Mouse (Mus musculus) kidney, postnatal 0 days (tissue): ENCODE measurements around the gene Mss51. TPM values are rescaled to one million over a fixed set of nuclear protein-coding genes. Genes with fewer than 3 reads are reported as not detected.

Source experiments
- ATAC-seq: fragments of 200-750 bp; cut with Nextera tagmentation; replicated peaks from 2 replicates; pipeline ENCODE4 v1.8.0; 2017; ENCODE audit warnings: low read depth, moderate number of reproducible peaks, moderate TSS enrichment, moderate library complexity; ENCODE audit not compliant: low FRiP score
- DNase-seq: peaks from one replicate; pipeline ENCODE4 v3.0.0-alpha.2; 2016; ENCODE audit warnings: low spot score
- H3K27ac ChIP-seq: fragments of 300-500 bp; sonication (generic); 2 replicates; pipeline ENCODE4 v1.5.1; 2014; ENCODE audit warnings: mild to moderate bottlenecking
- H3K27me3 ChIP-seq: fragments of 300-500 bp; sonication (generic); 2 replicates; pipeline ENCODE4 v1.6.1; 2014; ENCODE audit warnings: low read length, mixed read lengths; ENCODE audit not compliant: insufficient read depth
- H3K36me3 ChIP-seq: fragments of 300-500 bp; sonication (generic); 2 replicates; pipeline ENCODE4 v1.6.1; 2014; ENCODE audit warnings: low read length, mixed read lengths; ENCODE audit not compliant: insufficient read depth
- H3K4me1 ChIP-seq: fragments of 300-500 bp; sonication (generic); replicated peaks from 2 replicates; pipeline ENCODE4 v1.6.1; 2014; ENCODE audit warnings: antibody characterized with exemption, low read length, mixed read lengths; ENCODE audit not compliant: insufficient read depth
- H3K4me2 ChIP-seq: fragments of 300-500 bp; sonication (generic); 2 replicates; pipeline ENCODE4 v1.6.1; 2014; ENCODE audit warnings: mild to moderate bottlenecking, low read length, moderate library complexity, mixed read lengths
- H3K4me3 ChIP-seq: fragments of 300-500 bp; sonication (generic); replicated peaks from 2 replicates; pipeline ENCODE4 v1.5.1; 2014; ENCODE audit warnings: low read depth, low read length
- H3K9ac ChIP-seq: fragments of 300-500 bp; sonication (generic); 2 replicates; pipeline ENCODE4 v1.6.1; 2014; ENCODE audit warnings: low read depth, low read length
- H3K9me3 ChIP-seq: fragments of 300-500 bp; sonication (generic); replicated peaks from 2 replicates; pipeline ENCODE4 v1.6.1; 2016; ENCODE audit warnings: low read length, inconsistent platforms, mixed read lengths
- CTCF ChIP-seq: IDR thresholded peaks from 2 replicates; pipeline ENCODE4 v1.5.1; 2016; ENCODE audit warnings: antibody characterized with exemption, low read depth, mild to moderate bottlenecking, moderate library complexity
- WGBS: fragments of 180-500 bp; shearing (Covaris S2); extraction: QIAGEN DNeasy Blood & Tissue Kit; methylation state at CpG from one replicate; pipeline ENCODE4 v1.1.7; 2014; 5-methylcytosine and 5-hydroxymethylcytosine counted together
- polyA plus RNA-seq: library from polyadenylated mRNA; unstranded; fragments of >200 nt; fragmentation: Nextera tagmentation; extraction: Ambion mirVana; gene quantifications from 2 replicates; pipeline ENCODE4 v1.2.1, GENCODE M21; 2015

Mss51 gene
- 0.28 and 0.38 TPM in 2 replicates for polyA plus RNA-seq

DNA sequence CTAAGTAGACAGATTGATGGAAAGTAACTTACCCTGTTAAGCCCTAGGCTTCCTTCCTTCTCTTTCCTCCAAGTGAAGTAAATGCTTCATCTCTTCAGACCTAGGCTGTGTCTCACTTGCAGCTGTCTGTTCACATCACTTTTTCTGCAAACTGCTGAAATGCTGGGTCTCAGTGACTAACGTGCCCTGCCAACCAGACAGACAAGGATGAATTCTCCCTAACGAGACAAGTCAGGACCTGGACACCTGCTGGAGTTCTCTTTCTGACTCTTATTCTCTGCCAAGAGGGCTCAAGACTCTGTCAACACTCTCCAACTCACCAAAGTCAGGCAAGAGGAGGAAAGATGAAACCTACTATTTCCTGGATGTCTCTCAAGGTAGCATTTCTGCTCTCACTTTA, at the start of gene Mss51:
Mss51 (minus strand) TSS at position 299 of the 400 bp plus-strand sequence.
- TF ChIP-seq CTCF: no peak
- no peak within 1 kb of the TSS for H3K4me2 ChIP-seq
- 70% methylated on average over 2 of the region's 2 CpGs for WGBS
- peaks cover 22% of the 10 kb centered on the region for H3K36me3 ChIP-seq
- H3K9ac ChIP-seq: no peak within 1 kb of the TSS
- no peak within 1 kb of the TSS for H3K4me3 ChIP-seq
- DNase-seq (no peak), ATAC-seq (no peak)
- no peaks in the 10 kb centered on the region for H3K4me1 ChIP-seq
- H3K27ac ChIP-seq: no peak within 1 kb of the TSS
- H3K9me3 ChIP-seq: no peaks in the 10 kb centered on the region
- H3K27me3 ChIP-seq: no peaks in the 10 kb centered on the region

DNA sequence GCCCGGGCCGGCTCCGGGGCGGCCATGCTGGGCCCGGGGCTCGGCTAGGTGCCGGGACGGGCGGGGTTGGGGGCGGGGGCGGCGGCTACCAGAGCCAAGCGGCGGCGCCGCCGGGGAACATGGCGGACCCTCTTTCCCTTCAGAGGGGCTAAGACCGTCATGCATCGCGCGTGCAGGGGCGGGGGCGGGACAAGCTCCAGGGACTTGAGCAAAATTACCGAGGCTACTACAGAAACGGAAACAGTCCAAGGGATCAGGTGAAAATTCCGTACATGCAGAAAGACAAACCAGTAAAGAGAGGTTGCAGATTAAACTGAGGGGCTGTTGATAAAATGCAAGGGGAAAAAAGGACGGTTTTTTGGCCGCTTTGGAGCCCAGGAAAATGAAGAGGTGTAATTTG, 49.7 kb upstream of the Mss51 start, which contains the start of gene Ppp3cb:
Ppp3cb (minus strand) TSS at position 159 of the 400 bp plus-strand sequence.
- H3K27me3 ChIP-seq: no peaks in the 10 kb centered on the region
- H3K9me3 ChIP-seq: no peaks in the 10 kb centered on the region
- H3K4me2 ChIP-seq: peak within 1 kb of the TSS; percentile 57
- TF ChIP-seq CTCF: no peak
- peaks cover 4% of the 10 kb centered on the region; the same call in 1 of the 2 replicates for H3K4me1 ChIP-seq
- peak within 1 kb of the TSS; percentile 89 for H3K4me3 ChIP-seq
- DNase-seq (peak; percentile 95), ATAC-seq (peak; percentile 93)
- peaks cover 7% of the 10 kb centered on the region; the same call in 1 of the 2 replicates for H3K36me3 ChIP-seq
- peak within 1 kb of the TSS; percentile 99 for H3K27ac ChIP-seq
- H3K9ac ChIP-seq: peak within 1 kb of the TSS; percentile 97
- under 1% methylated on average over 25 of the region's 29 CpGs for WGBS

DNA sequence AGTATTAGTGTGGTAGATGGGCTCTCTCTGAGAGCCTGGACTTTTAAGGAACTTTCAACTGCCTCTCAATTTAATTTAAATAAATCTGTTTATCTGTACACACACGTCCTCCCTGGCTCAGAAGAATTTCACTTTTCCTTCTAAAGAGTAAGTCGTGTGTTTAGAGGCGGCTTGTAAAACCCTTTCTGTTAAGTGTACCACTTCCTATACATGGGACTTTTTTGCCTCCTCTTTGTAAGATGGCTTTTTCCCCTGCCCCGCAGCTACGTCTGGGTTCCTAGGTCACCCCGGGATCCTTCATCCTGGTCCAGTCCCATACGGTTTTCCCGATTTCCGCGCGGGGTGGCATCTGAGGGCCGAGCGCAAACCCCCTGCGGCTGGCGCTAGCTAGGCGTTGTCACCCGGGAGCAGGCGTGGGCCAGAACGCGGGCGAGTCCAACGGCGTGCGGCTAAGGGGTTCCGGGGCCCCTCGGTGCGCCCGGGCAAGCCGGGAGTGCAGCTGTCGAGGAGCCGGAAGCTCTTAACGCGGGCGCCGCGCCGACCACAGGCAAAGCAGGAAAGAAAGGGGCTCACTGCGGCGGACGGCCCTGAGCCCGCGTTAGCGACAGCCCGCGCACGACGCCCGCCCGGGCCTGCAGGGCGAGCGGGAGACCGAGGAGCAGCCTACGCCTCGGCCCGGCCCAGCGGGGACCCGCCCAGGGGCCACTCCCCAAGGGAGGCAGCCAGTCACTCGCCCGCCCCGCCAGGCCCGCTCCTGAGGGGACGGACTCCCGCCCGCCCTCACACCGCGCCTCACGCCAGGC, 49.0 kb upstream of the Mss51 start:
- Histone ChIP-seq H3K27ac (peak overlapping the region; percentile 99), H3K4me2 (peak overlapping the region; percentile 57), H3K9ac (peak overlapping the region; percentile 97), H3K4me1 (peaks cover 4% of the 10 kb centered on the region; the same call in 1 of the 2 replicates), H3K4me3 (peak overlapping the region; percentile 89), H3K9me3 (no peaks in the 10 kb centered on the region), H3K27me3 (no peaks in the 10 kb centered on the region), H3K36me3 (peaks cover 7% of the 10 kb centered on the region; the same call in 1 of the 2 replicates)
- under 1% methylated on average over 60 of the region's 67 CpGs for WGBS
- TF ChIP-seq CTCF: no peak
- DNase-seq (peak; percentile 92), ATAC-seq (peak; percentile 99)

DNA sequence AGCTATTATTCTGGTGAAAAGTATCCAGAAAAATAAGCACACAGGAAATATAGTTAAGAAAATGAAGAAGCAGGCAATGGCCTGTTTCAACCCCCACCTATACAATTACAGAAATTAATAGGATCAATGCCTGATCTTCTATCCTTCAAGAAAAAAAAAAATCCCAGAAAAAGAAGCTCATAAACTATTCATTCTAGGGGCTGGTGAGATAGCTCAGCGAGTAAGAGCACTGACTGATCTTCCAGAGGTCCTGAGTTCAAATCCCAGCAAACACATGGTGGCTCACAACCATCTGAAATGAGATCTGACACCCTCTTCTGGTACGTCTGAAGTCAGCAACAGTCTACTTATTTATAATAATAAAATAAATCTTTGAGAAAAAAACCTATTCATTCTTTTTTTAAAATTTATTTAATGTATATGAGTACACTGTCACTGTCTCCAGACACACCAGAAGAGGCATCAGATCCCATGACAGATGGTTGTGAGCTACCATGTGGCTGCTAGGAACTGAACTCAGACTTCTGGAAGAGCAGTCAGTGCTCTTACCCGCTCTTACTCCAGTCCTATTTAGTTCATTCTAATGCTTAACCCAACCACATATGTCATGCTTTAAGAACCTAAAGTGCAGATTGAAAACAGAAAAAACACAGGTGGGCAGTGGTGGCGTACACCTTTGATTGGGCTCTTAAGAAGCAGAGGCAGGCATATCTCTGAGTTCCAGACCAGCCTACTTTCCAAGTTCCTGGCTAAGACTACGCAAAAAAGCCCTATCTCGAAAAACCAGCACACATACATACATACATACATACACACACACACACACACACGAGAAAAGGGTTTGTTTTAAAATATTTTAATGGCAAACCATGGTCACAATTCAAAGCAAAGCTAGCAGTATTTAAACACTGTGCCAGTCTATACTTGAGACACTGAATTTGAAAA, 48.0 kb upstream of the Mss51 start:
- H3K27ac ChIP-seq: no peak overlapping the region
- H3K9ac ChIP-seq: 0 out of 2 replicates have a peak overlapping the region, but pooled peaks have one; percentile 97
- H3K27me3 ChIP-seq: no peaks in the 10 kb centered on the region
- TF ChIP-seq CTCF: no peak
- no peaks in the 10 kb centered on the region for H3K9me3 ChIP-seq
- WGBS: 69% methylated on average over 7 of the region's 7 CpGs
- peaks cover 4% of the 10 kb centered on the region; the same call in 1 of the 2 replicates for H3K4me1 ChIP-seq
- no peak for DNase-seq
- peak overlapping the region; percentile 89 for H3K4me3 ChIP-seq
- peak overlapping the region; percentile 57 for H3K4me2 ChIP-seq
- no peak for ATAC-seq
- H3K36me3 ChIP-seq: peaks cover 3% of the 10 kb centered on the region; the same call in 1 of the 2 replicates

DNA sequence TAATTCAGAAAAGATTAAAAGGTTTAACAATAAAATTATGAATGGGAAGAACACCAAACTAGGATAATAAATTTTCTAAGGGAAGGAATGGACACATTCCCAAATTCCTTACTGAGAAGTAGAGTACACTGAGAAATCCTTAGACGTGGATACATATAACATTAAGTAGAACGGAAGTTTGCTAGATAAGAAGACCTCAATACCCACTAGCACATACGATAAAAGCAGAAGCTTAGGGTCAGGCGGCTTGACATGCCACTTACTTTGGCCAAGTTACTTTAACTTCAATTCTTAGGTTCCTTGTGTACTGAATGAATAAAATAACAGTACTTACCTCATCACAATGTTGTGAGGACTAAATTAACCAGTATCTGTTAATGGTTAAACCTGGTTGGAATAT, 32.9 kb upstream of the Mss51 start:
- 89% methylated on average over 4 of the region's 4 CpGs for WGBS
- H3K27ac ChIP-seq: no peak overlapping the region
- DNase-seq (no peak), ATAC-seq (no peak)
- H3K4me1 ChIP-seq: no peaks in the 10 kb centered on the region
- no peak overlapping the region for H3K4me3 ChIP-seq
- H3K27me3 ChIP-seq: no peaks in the 10 kb centered on the region
- H3K36me3 ChIP-seq: no peaks in the 10 kb centered on the region
- no peaks in the 10 kb centered on the region for H3K9me3 ChIP-seq
- TF ChIP-seq CTCF: no peak
- no peak overlapping the region for H3K9ac ChIP-seq
- no peak overlapping the region for H3K4me2 ChIP-seq

DNA sequence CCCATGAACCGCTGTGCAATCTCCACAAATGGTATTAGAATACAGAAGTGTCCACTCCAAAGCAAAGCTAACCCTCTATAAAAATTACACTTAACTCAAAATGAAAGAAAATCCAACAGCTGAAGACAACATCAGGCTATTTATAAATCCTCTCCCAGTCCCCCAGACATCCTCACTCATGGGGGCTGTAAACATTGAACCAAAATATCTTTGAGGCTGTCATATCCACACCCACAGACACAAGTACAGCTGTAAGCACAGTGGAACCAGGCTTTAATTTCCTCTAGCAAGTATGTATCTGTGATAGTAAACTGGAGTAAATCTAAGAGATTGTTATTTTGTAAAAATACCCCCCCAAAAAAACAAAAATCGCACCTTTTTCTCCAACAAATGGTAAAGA, 23.5 kb upstream of the Mss51 start:
- Histone ChIP-seq H3K27me3 (no peaks in the 10 kb centered on the region), H3K36me3 (peaks cover 20% of the 10 kb centered on the region; the same call in 1 of the 2 replicates), H3K9ac (no peak overlapping the region), H3K27ac (no peak overlapping the region), H3K4me2 (no peak overlapping the region), H3K4me3 (no peak overlapping the region), H3K4me1 (no peaks in the 10 kb centered on the region), H3K9me3 (no peaks in the 10 kb centered on the region)
- TF ChIP-seq CTCF: no peak
- ATAC-seq: no peak
- no peak for DNase-seq
- WGBS: 95% methylated on average over 2 of the region's 2 CpGs
